Mouse (Mus musculus): ENCODE measurements around the gene Tm4sf5.

GRCm38 (mm10) chr11:70502018-70502417, 3.0 kb upstream of the Tm4sf5 start:
- no peak for TF ChIP-seq CTCF (IDR thresholded peaks at IDR 0.05; ENCODE audit: control insufficient read depth, insufficient read depth, insufficient replicate concordance, low read depth, low read length)
- no peak for TF ChIP-seq POLR2A (IDR thresholded peaks at IDR 0.05; ENCODE audit: control insufficient read depth, low read depth, low read length)
